Mouse (Mus musculus) telencephalon, adult 2 months (tissue): Measurements from ENCODE around the gene Kcnj6.
"Not testable (repeated sequence)": the region's sequence is repeated elsewhere in the genome, so short reads cannot be mapped to it uniquely, and the experiment has no call there.

ENCODE experiments used
- DNase-seq: peaks from one replicate; pipeline ENCODE4 v3.0.0-alpha.2; 2011; ENCODE audit warnings: low read depth, low spot score

The Kcnj6 gene

GRCm38 (mm10) chr16:94852407-94853160, 144.9 kb downstream of the Kcnj6 start:
- DNase-seq, result no peak

GRCm38 (mm10) chr16:94850393-94850792, 147.1 kb downstream of the Kcnj6 start:
- no peak for DNase-seq

GRCm38 (mm10) chr16:94845996-94846395, 151.5 kb downstream of the Kcnj6 start:
- DNase-seq, result no peak

DNA sequence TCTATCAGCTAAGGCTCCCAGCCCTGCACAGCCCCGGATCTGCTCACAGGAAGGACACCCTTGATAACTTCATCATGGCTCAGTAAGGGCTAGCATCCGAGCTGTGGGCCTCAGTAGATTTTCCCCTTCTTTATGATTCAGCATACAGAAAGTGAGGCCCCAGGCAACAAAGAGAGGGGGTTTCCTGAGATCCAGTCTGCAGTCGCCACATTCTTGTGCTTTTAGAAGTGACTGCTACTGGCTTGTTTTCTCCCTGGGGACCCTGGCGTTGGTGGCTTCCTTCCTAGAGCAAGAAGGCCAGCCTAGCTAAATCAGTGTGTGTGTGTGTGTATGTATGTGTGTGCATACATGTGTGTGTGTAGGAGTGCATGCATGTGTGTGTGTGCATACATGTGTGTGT, 152.7 kb downstream of the Kcnj6 start:
- DNase-seq, result no peak

DNA sequence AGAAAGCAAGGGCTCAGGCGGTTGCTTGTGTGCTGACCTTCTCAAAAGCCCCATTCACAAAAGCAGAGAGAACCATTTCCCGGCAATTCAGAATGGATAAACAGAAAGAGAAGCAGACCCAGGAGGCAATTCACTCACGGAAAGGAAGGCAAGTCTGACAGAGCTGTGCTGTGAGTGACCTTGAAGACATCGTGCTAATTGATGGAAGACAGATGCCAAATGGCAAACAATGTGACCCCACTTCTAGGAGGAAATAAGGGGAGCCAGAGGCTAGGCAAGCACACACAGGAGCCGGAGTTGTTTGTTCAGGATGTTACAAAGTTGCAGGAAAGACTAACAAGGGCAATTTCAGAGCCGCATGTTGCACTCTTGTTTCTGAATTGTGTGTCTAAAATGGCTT, 158.1 kb downstream of the Kcnj6 start:
- no peak for DNase-seq

- DNase-seq, result no peak
Observed at GRCm38 (mm10) chr16:94837881-94838280, 159.6 kb downstream of the Kcnj6 start.

DNA sequence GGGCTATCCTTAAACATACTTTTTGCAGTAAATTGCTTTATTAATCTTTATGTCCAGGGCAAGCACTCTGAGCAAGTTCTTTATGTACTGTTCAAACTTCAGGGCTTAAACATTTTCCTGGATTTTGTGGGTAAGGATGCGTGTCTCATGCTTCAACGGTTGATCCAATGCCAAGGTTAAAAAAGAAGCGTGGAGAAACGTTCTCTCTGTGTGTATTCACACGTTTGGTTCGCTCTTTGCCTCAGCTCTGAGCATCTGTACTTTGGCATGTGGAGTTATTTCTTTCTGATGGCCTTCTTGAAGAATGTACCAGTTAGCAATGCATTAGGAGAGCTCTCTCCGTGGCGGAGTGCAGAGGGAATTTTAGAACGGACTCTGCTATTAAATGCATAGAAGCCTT, 163.0 kb downstream of the Kcnj6 start:
- DNase-seq, result no peak

- DNase-seq, result no peak
Observed at GRCm38 (mm10) chr16:94828166-94828565, 169.3 kb downstream of the Kcnj6 start.

GRCm38 (mm10) chr16:94827092-94827585, 170.4 kb downstream of the Kcnj6 start:
- no peak for DNase-seq

GRCm38 (mm10) chr16:94825274-94825673, 172.2 kb downstream of the Kcnj6 start:
- DNase-seq, result no peak

- no peak for DNase-seq
Observed at GRCm38 (mm10) chr16:94822611-94823010, 174.9 kb downstream of the Kcnj6 start.

DNA sequence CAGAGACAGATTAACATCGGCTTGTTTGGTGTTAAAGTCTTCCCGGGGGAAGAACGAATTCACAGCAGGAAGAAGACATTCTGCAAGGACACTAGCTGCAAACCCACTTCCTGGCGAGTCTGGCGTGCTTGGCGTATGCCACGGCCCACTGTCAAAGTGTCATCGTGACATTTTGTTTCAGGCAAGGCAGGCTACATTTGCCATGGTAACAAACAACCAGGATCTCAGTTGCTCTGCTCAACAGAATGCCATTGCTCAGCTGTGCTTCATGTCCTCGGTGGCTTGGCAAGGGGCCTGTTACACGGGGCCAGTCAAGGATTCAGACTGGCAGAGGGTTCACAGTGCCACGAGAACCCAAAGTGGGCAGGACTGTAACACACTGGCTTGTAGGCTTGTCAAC, 175.9 kb downstream of the Kcnj6 start:
- DNase-seq, result no peak

DNA sequence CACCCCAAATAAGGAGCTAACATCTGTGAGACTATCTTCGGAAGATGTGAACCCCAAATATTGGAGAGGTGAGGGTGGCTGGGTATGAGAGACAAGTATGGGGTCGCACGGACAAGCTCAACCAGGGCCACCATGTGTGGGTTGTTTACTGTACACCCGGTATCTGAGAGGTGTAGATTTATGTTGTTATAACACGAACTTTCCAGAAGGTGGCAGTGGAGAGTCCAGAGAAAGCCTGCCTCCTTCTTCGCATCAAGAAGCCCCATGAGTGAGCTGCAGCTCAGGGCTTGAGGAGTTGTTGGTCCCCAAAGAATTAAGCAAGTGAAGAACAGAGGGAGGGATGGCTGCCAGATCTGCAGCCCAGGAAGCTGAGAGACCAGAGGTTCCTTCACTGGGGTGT, 181.1 kb downstream of the Kcnj6 start:
- DNase-seq, result no peak

DNA sequence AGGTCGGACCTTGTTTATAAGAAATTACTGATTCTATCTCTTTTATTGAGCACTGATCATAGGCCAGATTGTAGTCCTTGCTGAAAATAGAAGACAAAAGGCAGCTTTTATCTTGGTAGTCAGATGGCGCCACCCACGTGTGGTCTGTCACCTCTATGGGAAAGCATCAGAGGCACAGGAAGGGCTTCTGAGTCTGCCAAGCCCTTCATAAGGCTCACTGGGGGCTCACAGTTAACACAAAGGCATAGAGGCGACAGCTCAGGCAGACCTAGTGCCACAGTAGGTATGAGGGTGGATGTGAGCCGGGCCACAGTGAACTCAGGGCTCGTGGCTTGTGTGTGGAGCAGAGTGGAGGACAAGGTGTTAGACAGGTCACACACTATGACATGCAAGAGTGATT, 181.6 kb downstream of the Kcnj6 start:
- DNase-seq, result no peak

GRCm38 (mm10) chr16:94809286-94809685, 188.2 kb downstream of the Kcnj6 start:
- not testable (repeated sequence) for DNase-seq

DNA sequence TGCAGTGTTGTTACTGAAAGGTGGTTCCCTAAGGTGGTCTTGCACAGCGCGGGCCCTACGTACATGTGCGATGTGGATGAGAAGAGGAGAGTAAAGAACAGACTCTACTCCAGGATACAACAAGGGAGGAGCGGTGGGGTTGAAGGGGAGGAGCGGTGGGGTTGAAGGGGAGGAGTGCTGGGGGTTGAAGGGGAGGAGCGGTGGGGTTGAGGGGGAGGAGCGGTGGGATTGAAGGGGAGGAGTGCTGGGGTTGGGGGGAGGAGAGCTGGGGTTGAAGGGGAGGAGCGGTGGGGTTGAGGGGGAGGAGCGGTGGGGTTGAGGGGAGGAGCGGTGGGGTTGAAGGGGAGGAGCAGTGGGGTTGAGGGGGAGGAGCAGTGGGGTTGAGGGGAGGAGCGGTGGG, 199.3 kb downstream of the Kcnj6 start:
- DNase-seq, result no peak

DNA sequence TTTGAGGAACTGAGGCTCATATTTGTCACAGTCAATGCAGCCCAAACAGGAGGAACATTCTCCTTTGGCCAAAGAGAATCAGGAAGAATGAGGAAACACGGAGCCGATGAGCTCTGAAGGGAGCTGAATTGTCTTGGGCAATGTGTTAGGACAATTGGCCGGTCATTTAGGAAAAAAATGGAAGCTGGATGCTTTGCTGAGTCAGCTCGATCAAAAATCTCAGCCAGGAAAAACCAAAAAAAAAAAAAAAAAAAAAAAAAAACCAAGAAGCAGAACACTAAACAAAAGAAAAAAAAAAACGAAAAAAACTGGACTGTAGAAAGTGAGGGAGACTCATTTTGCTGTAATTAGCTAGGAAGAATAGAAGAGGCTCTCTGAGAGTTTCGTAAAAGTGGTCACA, 200.1 kb downstream of the Kcnj6 start:
- no peak for DNase-seq

- no peak for DNase-seq
Observed at GRCm38 (mm10) chr16:94793041-94793440, 204.5 kb downstream of the Kcnj6 start.

- DNase-seq, result no peak
Observed at GRCm38 (mm10) chr16:94789958-94790357, 207.5 kb downstream of the Kcnj6 start.

GRCm38 (mm10) chr16:94788716-94789115, 208.8 kb downstream of the Kcnj6 start:
- no peak for DNase-seq

DNA sequence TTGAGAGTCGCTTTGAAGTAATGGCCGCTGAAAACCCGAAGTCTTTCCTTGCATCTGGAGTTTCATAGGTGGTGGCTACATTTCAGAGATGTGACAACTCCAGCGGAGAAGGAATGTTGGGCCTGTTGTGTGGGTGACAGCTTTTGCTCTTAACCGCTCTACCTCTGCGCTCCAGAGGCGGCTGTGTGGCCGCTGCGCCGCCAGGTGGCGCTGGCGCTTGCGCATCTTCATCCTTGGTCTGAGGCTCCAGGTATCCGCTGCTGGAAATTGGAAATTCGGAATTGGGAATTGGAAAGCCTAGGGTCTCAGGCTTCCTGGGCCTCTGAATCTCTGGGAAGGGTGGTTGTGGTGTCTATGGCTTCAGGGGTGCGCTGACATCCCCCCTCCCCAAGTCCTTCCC, 209.3 kb downstream of the Kcnj6 start:
- no peak for DNase-seq

DNA sequence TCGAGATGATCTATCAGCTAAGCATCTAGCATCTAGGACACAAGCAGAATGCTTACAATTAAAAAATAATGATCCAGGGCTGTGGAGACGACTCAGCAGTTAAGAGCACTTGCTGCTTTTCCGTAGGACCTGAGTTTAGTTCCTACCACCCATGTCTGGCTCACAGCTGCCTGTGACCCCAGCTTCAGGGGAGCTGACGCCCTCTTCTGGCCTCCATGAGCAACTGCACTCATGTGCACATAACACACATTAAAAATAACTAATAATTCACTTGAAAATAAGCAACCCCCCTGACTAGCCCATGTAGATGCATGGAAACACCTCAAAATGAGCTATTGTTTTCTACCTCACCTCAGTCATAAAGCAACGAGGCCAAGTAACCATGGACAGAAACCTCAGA, 211.6 kb downstream of the Kcnj6 start:
- no peak for DNase-seq

DNA sequence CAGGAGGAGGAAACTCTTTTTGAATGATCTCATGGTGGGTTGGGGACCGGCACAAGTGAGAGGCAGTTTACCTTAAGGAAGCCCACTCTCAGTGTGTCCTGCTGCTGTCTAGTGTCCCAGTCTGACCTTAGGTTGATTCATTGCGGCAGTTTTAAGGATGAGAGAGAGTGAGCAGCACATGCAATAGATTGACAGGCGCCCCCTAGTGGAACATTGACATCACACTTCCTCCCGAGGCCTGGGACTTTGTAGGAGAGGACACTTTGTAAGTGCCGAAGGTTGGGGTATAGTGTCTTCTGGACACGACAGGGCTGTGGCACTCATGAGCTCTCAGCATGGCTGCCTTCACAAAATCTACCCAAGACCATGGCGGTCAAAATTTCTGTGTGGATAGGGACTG, 213.8 kb downstream of the Kcnj6 start:
- no peak for DNase-seq
